Mouse (Mus musculus): ENCODE data around the gene Gstp3.
"Not testable (repeated sequence)": the region's sequence is repeated elsewhere in the genome, so short reads cannot be mapped to it uniquely, and the experiment has no call there.

DNA sequence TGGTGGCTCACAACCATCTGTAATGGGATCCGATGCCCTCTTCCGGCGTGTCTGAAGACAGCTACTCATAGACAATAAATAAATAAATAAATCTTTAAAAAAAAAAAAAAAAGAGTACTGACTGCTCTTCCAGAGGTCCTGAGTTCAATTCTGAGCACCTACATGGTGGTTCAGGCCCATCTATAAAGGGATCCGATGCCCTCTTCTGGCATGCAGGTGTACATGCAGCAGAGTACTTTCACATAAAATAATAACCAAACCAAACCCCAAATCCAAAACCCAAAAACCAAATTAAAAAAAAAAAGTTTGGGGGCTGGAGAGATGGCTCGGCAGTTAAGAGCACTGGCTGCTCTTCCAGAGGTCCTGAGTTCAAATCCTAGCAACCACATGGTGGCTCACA, 10.3 kb downstream of the Gstp3 start:
- TF ChIP-seq CTCF (IDR thresholded peaks at IDR 0.05; ENCODE audit: control insufficient read depth, insufficient read depth, insufficient replicate concordance, low read depth, low read length); POLR2A (IDR thresholded peaks at IDR 0.05; ENCODE audit: control insufficient read depth, low read depth, low read length): not testable (repeated sequence)

All from testis, adult 2 months (tissue).